Mouse (Mus musculus): Measurements from ENCODE around the gene Arid1b.

The Arid1b gene

DNA sequence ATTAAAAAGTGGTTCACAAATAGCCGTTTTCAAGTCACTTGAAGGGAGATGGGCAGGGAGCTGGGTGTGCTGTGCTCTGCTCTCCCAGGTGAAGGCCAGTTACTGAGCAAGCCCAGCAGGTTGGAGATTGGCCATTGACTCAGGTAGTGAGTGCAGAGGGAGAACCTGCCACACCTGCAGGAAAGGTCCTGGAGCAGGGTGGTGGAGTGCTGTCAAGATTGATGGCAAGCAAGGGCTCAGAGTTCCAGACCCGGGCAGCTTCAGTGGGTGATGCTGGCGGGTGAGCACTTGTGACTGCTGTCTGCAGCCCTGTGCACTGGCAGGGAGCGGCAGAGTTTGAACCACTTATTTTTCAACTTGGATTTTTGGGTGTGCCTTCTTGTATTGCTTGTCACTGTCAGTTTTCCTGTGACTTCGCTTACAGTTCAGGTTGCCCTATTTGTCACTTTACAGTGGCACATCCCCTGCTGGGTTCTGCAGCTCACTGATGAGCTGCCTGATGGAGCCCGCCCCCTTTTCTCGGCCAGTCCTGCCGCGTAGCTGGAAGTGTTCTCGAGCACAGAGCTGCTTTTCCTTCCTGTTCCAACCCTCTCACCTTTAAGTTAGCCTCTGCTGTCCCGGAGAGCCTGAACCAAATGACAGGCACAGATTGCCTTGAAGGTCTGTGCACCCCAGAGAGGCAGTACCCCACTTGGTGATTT is 27.3 kb downstream of the Arid1b start:
- DNase-seq (ENCODE audit: low spot score): no peak

DNA sequence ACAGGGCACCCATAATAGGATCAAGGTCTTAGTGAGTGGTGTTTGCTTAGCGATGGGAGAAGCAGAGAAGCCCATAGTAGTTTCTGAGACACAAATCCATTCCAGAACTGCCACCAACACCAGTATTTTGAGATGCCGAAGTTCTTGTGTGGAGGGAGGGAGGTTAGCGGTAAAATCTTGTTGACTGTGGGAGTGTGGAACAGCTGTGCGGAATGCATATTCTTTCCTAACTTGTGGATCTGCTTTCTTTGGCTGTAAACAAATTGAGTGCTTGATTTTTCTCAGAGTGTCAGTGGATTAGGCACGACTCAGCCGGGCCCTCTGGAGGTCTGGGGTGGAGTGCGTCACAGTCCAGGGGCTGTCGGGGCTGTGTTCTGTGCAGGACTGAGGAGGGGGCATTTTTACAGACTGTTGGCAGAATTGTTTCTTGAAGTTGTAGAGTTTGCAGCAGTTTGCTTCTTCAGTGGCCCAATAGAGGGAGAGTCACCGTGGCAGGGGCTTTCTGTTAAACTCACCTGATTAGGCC is 27.9 kb downstream of the Arid1b start:
- DNase-seq (ENCODE audit: low spot score): no peak

- no peak for DNase-seq (ENCODE audit: low spot score)
Measured at GRCm38 (mm10) chr17:5023745-5024144, 29.6 kb downstream of the Arid1b start.

DNA sequence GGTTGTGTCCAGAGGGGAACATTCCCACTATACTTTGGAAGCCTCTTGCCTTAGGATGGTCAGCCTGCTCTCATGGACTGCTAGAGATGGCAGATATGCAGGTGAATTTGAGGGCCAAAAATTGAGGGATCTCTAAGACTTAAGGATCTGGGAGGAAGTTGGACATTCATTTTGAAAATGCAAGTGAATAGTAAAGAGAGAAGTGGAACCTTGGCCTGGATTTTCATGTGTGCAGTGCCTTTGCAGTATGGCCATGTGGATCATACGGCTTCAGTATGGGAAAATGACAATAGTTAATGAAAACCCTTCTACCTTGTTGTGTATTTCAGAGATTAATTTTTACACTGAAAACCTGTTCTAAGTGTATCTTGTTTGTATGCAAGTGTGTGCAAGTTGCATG is 31.3 kb downstream of the Arid1b start:
- DNase-seq (ENCODE audit: low spot score): no peak

- no peak for DNase-seq (ENCODE audit: low spot score)
Measured at GRCm38 (mm10) chr17:5026578-5026977, 32.4 kb downstream of the Arid1b start.

GRCm38 (mm10) chr17:5029148-5029547 is 35.0 kb downstream of the Arid1b start:
- no peak for DNase-seq (ENCODE audit: low spot score)

GRCm38 (mm10) chr17:5030290-5030689 is 36.2 kb downstream of the Arid1b start:
- DNase-seq (ENCODE audit: low spot score): no peak

DNA sequence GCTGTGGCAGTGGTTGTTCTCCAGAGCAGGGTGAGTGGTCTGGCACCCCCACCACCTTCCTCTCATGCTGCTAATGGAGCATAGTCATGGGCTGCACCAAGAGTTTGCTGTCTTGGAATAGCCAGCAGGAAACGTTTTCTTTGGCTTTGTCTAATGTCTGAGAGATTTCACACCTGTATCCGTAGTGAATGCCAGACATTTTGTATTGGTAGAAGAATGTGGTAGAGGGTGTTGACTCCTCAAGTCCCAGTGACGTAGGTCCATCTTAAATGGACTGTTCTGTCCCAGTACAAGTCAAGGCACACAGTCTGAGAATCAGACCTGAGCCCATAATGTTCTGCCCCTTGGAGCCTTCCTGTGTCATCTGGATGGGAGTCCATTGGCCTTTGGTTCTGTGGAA is 39.2 kb downstream of the Arid1b start:
- no peak for DNase-seq (ENCODE audit: low spot score)

- no peak for DNase-seq (ENCODE audit: low spot score)
Measured at GRCm38 (mm10) chr17:5034201-5034600, 40.1 kb downstream of the Arid1b start.

DNA sequence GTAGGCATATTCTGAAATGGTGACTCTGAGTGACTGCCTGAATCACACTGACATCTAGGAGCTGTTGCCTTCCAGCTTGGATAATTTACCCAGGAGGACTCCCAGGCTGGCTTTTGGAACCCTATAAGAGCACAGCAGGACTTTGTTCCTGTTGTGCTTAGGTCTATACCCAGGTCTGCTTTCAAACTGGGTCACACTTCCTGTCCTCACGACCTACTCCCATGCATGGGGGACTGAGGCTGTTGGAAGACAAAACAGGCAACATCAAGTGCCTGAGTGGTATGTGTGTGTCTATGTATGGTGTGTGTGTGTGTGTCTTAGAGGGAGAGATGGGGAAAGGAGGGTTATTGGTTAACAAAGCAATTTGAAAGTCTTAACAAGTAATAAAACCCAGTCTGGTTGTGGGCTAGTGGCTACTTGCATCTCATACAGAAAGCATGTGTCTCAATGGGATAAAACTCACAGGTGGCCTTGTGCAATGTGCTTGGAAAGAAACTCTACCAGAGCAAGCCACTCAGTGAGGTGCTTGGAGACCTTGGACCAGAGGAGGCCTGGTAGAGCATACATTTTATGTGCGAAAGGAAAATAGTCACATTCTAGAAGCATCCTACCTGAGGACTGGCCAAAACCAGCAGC is 42.2 kb downstream of the Arid1b start:
- no peak for DNase-seq (ENCODE audit: low spot score)

DNA sequence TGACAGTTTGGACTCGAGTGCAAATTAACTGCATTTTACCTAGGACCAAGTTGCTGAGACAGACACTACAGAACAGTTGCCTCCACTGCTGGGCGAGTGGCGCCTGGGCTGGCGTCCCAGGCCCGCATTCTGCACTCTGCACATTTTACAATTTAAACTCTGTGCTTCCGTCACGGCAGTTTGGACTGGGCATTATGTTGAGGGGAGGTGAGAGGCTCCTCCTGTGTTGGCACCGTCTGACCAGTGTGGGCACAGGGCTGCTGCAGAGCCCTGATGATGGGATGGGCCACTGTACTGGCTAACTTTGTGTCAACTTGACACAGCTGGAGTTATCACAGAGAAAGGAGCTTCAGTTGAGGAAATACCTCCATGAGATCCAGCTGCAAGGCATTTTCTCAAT is 43.1 kb downstream of the Arid1b start:
- no peak for DNase-seq (ENCODE audit: low spot score)

DNA sequence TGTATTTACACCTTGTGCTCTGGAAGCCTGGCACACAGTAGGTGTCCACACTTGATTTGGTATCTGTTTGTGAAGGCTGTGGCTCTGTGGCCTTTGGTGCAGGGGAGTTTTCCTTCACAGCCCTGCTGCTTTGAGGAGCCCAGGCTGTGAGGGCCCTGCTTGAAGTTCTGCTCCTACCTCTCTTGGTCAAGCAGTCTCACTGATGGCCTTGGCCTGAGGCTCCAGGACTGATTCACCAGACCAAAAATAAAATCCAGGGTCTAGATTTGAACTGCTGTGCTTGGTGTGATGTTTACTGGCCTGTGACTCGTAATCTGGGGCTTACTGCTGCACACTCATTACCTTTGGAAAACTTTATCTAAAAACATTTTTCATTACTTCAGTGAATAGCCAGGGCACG is 45.7 kb downstream of the Arid1b start:
- DNase-seq (ENCODE audit: low spot score): no peak

- no peak for DNase-seq (ENCODE audit: low spot score)
Measured at GRCm38 (mm10) chr17:5043871-5044270, 49.7 kb downstream of the Arid1b start.

- DNase-seq (ENCODE audit: low spot score): no peak
Measured at GRCm38 (mm10) chr17:5045613-5046012, 51.5 kb downstream of the Arid1b start.

GRCm38 (mm10) chr17:5047373-5047772 is 53.2 kb downstream of the Arid1b start:
- no peak for DNase-seq (ENCODE audit: low spot score)

DNA sequence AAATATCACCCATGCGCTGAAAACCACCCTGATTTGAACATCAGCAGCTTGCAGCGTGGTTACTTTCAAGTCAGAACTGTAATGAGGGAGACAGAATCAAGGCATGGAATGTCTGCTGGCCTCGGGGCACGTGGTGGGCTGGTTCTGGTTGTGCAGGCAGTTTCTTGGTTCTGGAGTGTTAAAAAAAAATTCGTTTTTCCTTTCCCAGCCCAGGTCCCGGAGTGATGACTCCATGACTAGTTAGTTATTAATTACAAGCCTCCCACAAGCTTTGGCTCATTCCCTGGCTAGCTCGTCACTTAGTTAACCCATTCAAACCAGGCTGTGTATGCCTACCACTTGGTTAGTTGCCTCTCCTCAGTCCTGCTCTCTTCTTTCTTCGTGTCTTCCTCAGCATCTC is 56.1 kb downstream of the Arid1b start:
- no peak for DNase-seq (ENCODE audit: low spot score)

DNA sequence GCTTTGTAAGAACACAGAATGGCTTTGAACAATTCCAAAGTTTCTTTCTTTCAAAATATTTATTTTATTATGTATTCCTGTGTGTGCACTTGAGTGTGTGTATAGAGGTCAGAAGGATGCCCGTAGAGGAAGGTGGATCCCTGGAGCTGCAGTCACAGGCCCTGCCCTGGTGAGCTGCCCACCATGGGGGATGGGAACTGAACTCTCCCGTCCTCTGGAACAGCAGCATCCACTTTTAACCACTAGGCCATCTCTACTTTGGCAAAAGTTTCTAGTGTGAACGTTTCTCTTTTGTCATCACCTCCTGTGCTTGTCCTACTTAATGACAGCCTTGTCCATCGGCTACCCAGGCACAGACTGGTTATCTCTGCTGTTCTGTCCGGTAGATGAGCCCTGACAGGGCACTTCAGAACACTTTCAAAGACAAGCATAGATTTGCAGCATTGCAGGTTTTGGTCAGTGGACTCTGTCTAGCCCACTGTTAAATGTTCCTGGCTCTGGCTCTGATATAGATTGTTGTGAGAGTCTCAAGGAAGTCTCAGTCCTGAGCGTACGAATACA is 56.9 kb downstream of the Arid1b start:
- no peak for DNase-seq (ENCODE audit: low spot score)

DNA sequence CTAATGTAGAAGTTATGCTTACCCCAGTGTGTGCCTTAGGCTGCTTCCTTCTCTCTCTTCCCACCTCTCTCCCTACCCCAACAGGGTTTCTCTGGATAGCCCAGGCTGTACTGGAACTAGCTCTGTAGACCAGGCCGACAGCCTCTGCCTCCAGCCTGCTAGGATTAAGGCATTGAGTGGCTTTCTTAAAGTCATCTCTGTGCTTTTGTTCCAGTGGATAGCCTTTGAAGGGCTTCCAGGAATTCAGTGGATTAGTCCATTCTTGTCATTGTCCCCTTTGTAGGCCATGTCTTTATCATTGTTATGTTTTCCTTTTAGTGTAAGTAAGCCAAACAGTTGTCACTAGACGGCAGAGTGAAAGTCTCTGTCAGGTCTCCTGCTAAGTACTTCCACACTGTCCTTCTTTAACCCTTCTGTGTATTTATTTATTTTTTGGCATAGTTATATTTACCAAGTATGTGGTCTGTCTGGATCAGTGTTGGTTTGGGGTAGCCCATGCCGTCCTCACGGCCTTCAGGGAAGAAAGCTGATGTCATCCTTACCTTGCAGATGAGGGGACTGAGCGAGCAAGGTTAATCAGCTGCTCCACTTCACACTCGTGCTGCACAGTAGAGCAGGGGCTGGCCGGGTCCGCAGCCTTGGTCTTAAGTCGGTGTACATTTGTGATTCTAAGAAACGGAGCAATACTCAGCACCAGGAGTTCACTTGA is 58.1 kb downstream of the Arid1b start:
- no peak for DNase-seq (ENCODE audit: low spot score)

GRCm38 (mm10) chr17:5052800-5053179 is 58.7 kb downstream of the Arid1b start:
- DNase-seq (ENCODE audit: low spot score): no peak

- DNase-seq (ENCODE audit: low spot score): no peak
Measured at GRCm38 (mm10) chr17:5053201-5053600, 59.1 kb downstream of the Arid1b start.

DNA sequence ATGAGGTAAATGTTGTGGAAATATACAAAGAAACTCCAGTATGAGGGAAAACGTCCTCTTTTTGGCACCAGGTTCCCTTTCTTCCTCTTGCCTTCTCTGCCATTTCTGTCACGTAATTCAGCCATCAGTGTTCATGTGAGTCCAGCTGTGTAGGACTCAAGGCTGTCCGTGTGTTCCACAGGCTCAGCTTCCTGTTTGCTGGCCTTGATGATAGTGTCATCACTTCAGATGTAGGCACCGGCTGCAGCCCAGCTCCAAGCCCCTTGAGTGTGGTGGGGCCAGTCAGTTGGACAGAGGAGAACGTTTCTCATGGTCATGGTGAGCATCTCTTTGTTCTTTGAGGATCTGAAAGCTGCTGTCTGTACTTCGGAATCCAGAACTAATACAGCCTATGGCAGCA is 61.3 kb downstream of the Arid1b start:
- DNase-seq (ENCODE audit: low spot score): no peak

- no peak for DNase-seq (ENCODE audit: low spot score)
Measured at GRCm38 (mm10) chr17:5056654-5057053, 62.5 kb downstream of the Arid1b start.

DNA sequence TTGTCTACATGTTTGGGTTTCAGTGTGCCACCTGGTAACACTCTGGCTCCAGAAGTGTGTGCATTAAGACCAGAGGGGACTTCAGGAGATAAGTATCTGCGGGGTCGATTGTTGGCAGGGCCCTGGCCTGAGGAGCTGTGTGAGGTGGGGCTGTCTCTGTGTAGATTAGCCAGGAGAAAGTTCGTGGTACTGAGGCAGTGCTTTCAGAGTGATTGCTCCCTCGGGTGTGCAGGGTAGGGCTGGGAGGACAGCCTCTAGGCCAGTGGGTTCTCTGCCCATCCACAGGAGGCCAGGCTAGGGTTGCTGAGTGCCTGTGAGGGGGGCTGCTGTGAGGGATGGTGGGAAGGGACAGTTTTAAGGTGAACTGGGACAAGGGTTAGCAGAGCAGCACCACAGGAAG is 63.2 kb downstream of the Arid1b start:
- DNase-seq (ENCODE audit: low spot score): no peak
